Mouse (Mus musculus) left cerebral cortex, postnatal 4 days (tissue): ENCODE measurements around the gene Kdm8. TPM values are rescaled to one million over a fixed set of nuclear protein-coding genes. Genes with fewer than 3 reads are reported as not detected.

Source experiments
- DNase-seq: peaks from one replicate; pipeline ENCODE4 v3.0.0-alpha.2; 2022
- intact Hi-C: fragments of 180-260 bp; cut with DNase I; formaldehyde crosslinking; loops from one replicate; pipeline ENCODE4 v1.15.1; 2025
- total RNA-seq, 2 experiments: library from RNA; stranded (reverse); gene quantifications; 2 replicates each; pipeline ENCODE4 v1.2.3; 2021

Kdm8 gene
- total RNA-seq, 2 experiments from 2014 or later, result 2.6 to 3.7 TPM

DNA sequence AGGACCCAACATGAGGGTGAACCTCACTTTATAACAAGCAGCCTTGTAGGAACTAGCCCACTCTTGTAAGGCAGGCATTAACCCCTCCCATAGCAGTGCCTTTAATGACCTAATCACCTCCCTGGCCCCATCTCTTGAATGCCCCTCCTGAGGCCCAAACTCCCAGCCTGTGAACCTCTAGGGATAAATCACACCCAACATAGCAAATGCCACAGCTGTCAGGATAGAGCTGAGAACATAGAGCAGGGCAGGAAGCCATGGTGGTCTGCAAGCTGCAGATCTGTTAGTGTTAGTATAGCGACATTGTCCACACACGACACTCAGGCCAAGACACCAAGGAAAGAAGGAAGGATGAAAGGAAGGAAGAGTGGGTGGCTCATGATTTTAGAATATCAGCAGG lies 6.6 kb downstream of the Kdm8 start:
- DNase-seq, result no peak
- intact Hi-C loops, result no loop called here

DNA sequence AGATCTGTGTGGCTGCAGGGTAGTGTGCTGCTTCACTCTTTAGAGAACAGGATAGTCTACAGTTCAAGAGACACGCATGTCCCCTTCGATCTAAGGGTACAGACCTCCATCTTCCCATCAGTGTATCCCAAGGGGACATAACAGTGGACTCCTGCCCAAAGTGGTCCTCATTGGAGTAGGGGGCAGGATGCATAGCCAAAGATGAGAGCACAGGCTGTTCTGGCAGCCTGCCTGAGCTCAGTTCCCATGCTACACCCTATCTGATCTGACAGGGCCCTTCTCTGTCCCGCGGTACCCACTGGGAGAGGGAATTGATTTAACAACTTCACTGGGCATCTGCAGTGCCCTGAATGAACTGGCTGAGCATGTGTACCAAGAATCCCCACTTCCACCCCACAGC lies 9.2 kb downstream of the Kdm8 start:
- intact Hi-C loops, result no loop called here
- DNase-seq, result peak; percentile 67

DNA sequence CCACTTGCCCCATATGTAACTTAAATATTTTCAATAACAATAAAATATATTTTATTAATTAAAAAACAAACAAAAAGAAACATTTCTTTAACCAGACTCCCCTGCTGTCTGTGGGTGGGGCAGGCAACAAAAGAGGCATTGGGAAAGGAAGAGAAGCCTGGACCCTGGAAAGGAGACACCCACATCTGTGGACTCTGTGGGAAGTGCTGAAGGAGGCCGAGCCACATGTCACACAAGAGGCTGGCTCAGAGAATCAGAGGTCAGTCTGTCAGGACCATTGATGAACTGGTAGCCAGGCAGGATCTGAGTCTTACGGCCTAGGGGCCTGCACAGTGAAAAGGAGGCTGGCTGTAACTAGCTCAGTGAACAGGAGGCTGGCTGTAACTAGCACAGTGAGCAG lies 17.7 kb downstream of the Kdm8 start:
- no peak for DNase-seq
- intact Hi-C loops, result no loop called here

DNA sequence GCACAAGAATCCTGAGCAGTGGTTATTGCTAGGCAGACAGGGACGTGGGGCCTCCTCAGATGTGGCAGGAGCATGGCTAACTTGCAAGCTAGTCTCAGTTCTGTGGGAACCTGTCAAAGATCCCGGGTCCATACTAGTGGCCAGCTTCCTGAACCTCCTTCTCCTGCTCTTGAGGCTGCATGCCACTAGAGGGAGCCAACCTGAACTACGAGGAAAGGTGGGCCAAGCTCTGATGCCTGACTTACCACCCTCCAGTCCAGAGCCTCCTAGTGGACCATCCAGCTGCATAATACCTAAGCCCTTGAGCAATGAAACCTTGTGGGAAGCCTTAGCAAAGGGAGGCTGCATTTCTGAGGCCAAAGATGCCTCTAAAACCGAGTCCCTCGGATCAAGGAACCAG lies 25.5 kb downstream of the Kdm8 start:
- DNase-seq, result peak; percentile 76
- intact Hi-C loops, result loop anchor here (5.0 kb wide), 1 partner anchor 167 kb away; no protein-coding TSS in a partner anchor

DNA sequence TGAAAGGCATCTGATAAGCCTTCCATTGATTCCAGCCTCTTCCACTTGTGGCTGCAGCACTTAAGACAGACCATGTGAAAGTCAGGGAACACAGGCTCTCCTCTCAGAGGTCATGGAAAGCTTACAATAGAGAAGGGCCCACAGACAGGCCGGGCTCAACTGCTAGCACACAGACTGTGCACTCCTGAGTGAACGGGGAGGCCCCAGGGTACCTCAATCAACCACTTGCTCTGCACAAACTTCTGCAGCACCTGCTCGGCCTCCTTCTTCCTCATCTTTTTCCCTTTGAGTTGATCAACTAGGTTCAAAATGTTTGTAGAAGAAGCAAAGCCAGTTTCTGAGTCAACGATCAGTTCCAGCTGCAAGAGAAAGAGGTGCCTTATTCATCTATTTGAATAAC lies 26.4 kb downstream of the Kdm8 start:
- intact Hi-C loops, result loop anchor here (5.0 kb wide), 1 partner anchor 166 kb away; no protein-coding TSS in a partner anchor

DNA sequence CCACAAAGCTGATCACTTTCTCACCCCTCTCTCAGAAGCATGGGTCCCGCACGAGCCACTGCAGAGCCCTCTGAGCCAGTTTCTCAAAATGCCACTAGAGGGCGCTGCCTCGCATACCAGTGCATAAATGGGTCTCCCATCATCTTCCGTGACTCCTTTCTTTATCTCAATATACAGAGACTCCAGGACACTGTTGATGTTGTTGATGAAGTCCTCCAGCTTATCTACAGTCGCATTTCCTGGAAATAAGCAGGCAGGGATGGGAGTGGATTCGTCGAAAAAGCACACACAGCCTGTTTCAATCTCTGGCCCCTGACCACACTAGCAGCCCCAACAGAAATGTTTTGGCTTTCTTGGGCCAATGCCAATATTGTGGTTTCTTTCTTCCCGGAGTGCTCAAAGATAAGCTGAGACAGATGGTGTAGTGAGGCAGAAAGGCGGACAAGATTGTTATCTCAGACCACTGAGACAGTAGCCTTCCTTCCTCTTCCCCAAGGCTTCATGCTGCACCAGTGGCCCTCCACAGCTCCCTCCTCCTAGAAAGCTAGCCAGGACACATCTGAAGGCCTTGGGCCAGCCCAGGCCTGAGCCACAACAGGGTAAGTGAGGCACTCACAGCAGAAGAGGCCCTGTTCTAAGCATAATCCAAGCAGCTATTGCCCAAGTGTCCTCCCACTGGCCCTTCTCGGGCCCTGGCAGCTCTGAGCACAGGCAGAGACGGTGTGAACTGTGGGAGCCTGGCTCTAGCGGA lies 27.7 kb downstream of the Kdm8 start:
- DNase-seq, result peak; percentile 80
- intact Hi-C loops, result loop anchor here (1.0 to 5.0 kb wide), 2 partner anchors 109 to 165 kb away; no protein-coding TSS in a partner anchor

More for the DNA sequence above, 26.4 kb downstream of the Kdm8 start:
- no peak for DNase-seq

DNA sequence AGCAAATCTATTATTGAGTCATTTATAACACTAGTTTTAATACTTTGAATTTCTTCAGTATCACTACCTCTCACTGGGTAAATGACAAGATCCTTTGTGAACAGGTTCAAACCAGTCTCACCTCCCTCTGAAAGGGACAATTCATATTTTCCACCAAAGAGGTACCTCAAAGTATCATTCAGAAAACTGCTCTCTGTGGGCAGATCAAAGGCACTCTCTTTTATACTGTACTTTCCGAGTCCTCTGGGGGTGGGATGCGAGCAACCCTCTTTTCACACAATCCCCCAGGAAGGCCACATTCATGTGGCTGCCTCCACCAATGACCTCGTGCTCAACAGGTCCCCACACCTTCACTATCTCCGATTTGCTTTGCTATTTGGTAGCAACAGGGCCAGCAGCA lies 30.1 kb downstream of the Kdm8 start:
- DNase-seq, result no peak

DNA sequence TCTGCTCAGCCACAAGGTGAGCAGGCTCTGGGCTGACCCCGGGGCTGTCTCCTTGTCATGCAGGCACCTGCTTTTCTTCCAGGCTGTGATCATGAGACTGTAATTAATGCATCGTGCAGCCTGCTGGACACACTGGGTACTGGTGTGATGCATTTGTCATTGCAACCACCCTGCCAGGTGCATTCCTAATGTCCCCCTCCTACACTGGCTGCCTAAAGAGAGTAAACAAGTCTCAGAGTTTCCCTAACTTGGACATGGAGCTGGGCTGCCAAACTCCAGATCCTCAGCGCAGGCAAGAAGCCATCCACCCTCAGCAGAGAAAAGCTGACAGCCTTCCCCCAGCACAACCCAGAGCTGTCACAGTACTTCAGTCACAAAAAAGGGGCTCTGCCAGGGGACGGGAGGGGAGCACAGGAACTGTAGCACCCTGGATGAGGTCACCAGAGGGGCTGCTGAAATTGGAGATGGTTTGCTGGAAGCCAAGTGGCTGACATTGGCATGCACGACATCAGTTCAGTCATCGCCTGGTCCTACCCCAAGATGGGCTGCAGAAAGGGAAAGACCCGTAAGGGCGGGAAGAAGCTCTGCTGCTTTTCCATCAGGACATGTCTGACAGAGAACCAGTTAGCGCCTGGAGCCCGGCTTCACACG lies 31.2 kb downstream of the Kdm8 start:
- DNase-seq, result peak; percentile 38
- intact Hi-C loops, result no loop called here

More for the DNA sequence above, 30.1 kb downstream of the Kdm8 start:
- intact Hi-C loops, result loop anchor here (5.0 kb wide), 1 partner anchor 163 kb away; no protein-coding TSS in a partner anchor

DNA sequence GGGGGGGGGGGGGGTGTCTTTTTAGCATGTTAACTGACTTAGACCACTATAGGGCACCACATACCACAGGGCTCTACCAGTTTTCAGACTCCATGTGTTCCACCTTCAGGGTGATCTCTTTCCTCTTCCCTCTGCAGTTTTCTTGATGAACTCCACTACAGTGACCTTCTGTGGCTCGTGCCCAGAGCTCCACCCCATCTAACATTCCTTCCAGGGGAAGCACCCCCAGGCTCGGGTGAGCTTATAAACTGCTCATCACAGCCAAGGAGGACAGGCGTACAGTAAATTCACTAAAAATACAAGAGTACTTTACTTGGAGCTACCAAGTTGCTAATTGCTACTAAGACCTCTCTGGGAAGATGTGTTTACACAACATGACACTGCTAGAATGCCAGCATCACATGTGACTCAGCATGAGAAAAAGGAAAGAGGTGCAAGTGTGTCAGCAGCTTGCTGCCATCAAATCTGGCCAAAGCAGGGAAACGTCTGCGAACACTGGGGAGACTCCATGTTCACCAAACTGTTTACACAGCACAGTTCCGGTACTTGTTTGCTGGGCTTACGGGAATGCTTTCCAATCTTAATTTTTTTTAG lies 34.0 kb downstream of the Kdm8 start:
- intact Hi-C loops, result no loop called here
- no peak for DNase-seq

DNA sequence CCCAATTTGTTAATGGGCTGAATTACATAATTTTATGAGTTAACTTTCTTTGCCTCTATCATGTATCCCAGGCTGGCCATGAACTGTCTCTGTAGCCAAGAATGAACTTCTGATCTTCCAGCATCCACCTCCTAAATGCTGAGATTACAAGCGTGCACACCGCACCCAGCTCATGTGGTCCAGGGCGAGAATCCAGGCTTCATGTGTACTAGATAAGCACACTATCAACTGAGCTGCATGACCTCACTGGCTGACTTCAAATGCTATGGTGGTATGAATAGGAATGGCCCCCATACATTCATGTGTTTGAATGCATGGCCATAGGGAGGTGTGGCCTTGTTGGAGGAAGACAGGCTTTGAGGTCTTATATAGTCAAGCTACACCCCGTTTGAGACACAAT lies 36.0 kb downstream of the Kdm8 start:
- DNase-seq, result no peak
- intact Hi-C loops, result no loop called here

DNA sequence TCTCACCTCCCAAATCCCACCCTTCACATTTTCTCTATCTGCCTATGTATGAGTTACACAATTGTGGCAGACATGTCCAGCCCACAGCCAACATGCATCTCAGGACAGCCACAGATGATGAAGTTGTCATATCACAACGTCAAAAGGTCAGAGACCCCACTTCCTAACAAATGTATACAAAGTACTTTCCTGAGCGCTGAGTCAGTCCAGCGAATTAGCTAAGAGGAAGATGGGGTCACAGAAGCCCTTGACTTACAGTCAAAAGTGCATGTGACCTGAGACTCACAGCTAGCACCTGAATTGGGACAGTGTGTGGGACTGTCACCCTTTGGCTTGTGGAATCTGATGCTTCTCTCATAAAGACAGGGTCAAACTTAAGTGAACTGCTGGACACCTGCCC lies 37.9 kb downstream of the Kdm8 start:
- DNase-seq, result no peak
- intact Hi-C loops, result no loop called here

DNA sequence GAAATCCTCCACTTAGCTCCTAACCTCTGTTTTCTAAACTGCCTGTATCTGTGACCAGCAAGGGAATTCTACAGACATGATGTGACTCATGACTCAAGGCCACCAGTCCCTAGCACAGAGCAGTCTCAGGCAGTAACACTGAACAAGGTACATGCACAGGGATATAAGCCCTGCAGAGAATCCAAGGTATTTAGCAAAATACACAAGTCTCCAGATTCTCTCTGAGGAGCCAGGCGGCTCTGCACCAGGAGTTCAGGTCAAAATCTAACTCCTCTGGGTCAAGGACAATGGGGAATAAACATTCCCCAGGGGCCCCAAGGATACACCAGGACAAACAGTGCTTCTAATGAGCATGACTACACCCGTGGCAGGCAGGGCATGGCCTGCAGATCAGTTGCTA lies 38.4 kb downstream of the Kdm8 start:
- no peak for DNase-seq
- intact Hi-C loops, result no loop called here

DNA sequence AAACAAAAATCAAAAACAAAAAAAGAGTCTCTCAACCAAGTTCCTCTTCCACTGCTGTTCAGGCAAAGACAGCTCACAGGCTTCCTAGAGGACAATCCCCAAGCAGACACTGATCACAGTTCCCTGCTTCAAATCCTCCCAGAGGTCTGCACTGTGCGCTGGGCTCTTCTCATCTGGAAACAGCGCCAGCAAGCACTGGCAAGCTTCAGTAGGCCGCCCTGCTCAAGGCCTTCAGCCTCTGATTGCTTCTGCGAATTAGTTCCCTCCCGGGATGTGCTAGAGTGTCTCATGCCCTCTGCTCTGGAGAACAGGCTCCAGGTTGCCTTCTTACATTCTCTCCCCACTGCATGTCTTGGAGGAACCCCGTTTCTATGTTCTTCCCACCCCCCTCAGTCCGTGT lies 40.3 kb downstream of the Kdm8 start:
- intact Hi-C loops, result no loop called here
- DNase-seq, result no peak

DNA sequence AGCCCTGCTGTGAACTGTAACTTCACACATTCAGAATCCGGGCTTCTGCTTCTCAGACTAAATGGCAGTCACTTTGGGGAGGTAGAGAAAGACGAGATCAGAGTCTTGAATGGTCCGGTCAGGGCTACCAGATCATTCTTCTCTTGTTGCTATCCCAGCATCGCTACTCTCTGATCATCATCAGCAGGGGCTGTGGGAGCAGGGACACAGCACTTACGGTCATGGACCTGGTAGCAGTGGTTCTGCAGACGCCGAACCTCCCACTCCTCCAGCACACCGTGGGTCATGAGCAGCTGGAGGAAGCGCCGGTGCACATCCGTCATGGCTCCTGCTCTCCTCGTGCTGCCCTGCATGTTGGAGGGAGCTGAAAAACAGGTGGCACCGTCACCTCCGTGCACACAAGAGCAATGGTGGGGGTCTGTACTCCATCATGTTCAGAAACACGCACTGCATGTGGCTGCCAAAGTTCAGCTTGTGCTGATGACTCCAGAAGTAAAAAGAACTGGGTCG lies 41.7 kb downstream of the Kdm8 start:
- intact Hi-C loops, result no loop called here
- DNase-seq, result no peak

DNA sequence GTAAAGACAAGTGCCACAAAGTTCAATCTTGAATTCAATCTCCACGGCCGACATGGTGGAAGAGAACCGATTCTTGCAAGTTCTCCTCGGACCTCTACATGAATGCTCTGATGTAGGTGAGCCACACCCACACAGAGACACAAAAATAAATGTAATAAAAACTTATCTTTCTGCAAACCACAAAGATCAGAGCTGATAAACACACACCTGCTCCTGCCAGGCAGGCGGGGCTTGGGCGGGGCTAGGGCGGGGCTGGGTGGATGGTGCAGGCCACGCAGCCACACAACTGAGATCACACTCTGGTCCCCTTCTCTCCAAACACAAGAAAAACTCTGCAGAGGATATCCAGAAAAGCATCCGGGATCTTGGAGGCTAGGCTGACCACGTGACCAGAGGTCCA lies 42.6 kb downstream of the Kdm8 start:
- intact Hi-C loops, result no loop called here
- no peak for DNase-seq

DNA sequence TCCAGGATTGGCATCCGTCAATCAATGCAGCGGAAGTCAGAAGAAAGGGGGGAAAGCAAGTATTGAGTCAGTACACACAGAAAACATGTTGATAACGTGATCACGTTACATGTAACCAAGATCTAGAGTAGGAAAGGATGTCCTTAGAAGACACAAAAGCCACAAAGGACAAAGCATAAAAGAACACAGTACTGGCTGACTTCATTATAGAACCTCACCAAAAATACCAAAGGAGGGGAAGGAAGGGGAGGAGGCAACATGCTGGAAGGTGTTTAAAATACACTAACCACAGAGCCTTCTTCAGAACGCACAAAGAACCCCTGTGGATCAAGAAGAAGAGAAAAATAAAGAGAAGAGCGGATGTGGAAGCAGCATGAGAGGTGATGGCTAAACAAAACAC lies 44.2 kb downstream of the Kdm8 start:
- no peak for DNase-seq
- intact Hi-C loops, result no loop called here

DNA sequence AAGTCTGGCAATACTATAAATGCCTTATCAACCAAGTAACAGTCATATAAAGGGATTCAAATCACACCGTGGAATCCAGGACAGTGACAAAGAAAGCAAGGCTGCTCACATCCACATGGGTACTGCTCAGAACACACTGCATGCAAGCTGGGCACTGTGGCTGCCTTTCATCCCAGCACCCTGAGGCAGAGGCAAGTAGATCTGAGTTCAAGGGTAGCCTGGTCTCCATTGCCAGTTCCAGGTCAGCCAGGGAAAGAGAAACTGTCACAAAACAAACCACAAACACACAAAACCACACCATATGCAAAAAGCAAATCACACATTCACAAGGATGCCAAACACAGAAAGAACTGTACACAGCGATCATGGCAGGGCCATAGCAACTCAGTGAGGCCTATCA lies 45.2 kb downstream of the Kdm8 start:
- no peak for DNase-seq
- intact Hi-C loops, result no loop called here

DNA sequence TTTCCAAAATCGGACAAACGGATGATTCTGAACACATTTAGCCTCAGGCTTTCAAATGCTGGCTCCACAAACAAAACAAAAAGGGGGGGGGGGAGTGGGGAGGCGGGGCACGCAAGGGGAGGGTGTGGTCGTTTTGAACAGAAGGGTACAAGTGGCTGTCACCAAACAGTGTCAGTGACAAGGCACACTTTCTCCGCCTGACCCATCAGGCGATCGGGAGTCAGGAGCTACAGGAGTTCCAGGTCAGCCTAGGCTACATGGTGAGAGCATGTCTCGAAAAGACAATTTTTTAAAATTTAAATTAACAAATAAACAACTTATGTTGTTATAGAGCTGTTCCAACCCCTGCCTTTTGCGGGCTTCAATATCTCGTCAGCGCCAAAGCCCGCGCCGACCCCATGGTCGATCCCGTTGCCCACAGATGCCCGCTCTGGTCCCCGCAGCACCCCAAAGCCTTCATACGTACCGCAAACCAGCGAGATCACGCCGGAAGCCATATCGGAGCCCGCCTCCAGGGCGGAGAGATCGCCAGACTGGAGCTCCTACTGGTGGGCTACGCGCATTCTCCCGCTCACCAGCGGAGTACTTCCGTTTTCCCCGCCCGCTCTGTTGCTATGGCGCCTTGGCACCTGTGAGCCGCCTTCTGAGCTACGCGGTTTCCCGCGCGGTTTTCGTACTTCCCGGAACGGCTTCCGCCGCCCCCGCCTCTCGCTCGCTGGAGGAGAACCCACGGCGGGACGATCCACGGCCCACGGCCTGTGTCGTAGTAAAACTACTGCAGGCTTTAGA lies 46.7 kb downstream of the Kdm8 start, which contains the start of gene Nsmce1:
Gene Nsmce1 (minus strand): TSS at position 650 of the 789 bp plus-strand sequence.
- peak; percentile 96 for DNase-seq
- intact Hi-C loops, result no loop called here

DNA sequence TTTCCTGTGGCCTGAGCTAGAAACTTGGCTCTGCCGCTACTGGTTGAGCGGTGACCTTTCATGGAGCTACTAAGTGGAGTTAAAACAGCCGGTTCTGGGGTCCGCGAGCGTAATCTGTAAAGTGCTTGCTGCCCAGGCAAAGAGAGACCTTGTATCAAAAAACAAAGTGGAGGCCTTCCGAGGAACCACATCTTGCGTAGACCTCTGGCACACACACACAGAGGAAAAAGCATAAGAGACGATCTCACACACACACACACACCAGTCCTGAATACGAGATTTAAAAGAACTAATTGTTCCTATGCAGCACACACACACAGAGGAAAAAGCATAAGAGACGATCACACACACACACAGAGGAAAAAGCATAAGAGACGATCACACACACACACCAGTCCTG lies 47.3 kb downstream of the Kdm8 start:
- DNase-seq, result no peak
- intact Hi-C loops, result no loop called here

DNA sequence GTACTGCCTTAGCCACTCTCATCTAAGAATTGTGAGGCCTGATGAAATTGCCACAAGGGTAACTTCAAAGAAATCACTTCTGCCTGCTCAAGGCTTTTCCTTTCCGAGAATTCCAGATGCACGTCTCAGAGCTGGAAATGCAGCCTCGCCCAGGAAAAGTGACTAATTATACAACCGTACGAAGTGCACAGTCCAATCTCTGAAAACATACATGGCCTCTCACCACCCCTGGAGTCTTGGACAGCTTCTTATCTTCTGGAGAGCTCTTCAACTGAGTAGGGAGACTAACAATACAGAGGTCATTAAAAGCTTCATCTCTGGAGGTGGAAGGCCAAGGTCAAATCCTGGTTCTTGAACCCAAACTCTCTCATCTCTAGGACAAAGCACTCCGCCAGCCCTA lies 48.1 kb downstream of the Kdm8 start:
- no peak for DNase-seq
- intact Hi-C loops, result no loop called here
